Mouse (Mus musculus) liver, adult 2 months (tissue): ENCODE results near the gene Siglech.

Experiments
- CTCF ChIP-seq: fragments of 200-500 bp; IDR thresholded peaks from 2 replicates; pipeline ENCODE4 v1.5.1; 2011; ENCODE audit warnings: low read depth, low read length, control low read depth
- POLR2A ChIP-seq: fragments of 200-500 bp; IDR thresholded peaks from 2 replicates; pipeline ENCODE4 v1.6.1; 2011; ENCODE audit warnings: low read length, control low read depth; ENCODE audit not compliant: insufficient read depth; ENCODE audit errors: extremely low read depth

DNA sequence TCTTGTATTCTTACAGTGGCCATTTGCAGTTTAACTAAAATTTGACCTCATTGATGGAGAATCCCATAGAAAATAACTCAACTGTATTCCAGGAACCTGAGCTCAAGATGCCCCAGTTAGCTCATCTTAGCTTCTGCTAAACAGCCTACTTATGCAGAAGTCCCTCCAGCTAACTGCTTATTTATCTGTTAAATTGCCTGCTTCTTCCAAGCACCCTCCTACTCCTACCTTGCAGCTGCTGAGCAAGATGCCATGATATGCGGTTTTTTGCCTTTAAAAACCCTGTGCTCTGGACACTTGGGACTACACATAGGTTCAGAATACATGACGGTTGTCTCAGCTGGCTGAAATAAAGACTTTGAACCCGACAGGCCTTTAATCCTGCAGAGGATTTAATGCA lies 8.6 kb upstream of the Siglech start:
- TF ChIP-seq POLR2A (no peak), CTCF (no peak)
